Mouse (Mus musculus) adrenal gland, adult (tissue): ENCODE results near the gene Irf8.
"Not testable (repeated sequence)": the region's sequence is repeated elsewhere in the genome, so short reads cannot be mapped to it uniquely, and the experiment has no call there.

Experiments used
- DNase-seq, 2 experiments: peaks; one replicate each; pipeline ENCODE4 v3.0.0; 2022 to 2023; ENCODE audit warnings: low spot score in 1 of 2; ENCODE audit not compliant: inconsistent age in 2 of 2

Gene Irf8

DNA sequence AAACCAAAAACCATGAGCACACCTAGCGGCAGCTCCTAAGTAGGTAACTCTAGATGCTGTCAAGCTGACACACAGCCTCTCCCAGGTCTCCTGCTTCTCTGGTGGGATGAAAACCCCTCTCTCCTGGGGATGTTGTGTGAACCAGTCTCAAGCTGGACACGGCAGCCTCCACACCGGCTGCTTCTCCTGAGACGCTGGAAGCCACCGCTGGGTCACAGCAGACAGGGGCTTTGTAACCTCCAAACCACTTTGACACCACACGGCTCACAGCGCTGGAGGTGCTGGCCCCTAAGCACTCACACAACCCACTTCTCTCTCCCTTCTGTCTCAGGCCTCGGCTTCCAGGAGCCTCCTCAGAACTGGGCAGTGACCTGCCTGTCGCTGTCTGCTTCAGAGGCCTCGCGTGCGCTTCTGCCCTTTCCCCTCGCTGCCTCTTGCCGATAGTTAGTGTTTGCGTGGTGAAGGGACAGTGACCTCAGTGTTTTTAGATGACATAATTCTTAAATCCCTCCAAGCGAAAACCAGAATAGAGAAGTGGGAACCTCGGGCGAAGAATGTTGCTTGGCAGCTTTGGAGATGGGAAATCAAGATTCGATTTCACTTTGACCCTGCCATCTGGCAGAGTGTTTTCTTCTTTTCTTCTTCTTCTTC lies 16.4 kb upstream of the Irf8 start:
- no peak for DNase-seq

DNA sequence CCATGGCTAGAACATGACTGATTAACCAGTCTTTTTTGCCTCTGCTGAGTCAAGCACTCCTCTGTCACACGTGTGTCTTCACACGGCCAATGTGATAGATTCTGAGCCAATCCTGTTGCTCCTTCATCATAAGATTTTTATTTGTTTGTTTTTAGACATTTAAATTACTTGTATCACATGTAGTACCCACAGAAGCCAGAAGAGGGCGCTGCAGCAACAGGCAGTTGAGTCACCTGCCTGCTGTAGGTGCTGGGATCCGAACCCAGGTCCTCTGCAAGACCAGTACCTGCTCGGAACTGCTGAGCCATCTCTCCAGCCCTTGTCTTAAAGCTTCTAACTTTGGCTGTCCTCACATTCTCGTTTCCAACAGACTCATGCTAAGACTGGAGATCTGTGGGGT lies 13.1 kb upstream of the Irf8 start:
- DNase-seq: no peak

DNA sequence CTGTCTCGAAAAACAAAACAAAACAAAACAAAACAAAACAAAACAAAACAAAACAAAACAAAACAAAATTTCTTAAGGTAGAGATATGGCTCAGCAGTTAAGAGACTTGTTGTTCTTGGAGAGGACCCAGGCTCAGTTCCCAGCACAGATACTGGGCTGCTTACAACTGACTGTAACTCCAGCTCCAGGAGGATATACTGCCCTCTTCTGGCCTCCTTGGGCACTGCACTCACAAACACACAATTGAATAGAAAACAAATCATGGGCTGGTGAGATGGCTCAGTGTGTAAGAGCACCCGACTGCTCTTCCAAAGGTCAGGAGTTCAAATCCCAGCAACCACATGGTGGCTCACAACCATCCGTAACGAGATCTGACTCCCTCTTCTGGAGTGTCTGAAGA lies 12.1 kb upstream of the Irf8 start:
- not testable (repeated sequence) for DNase-seq

DNA sequence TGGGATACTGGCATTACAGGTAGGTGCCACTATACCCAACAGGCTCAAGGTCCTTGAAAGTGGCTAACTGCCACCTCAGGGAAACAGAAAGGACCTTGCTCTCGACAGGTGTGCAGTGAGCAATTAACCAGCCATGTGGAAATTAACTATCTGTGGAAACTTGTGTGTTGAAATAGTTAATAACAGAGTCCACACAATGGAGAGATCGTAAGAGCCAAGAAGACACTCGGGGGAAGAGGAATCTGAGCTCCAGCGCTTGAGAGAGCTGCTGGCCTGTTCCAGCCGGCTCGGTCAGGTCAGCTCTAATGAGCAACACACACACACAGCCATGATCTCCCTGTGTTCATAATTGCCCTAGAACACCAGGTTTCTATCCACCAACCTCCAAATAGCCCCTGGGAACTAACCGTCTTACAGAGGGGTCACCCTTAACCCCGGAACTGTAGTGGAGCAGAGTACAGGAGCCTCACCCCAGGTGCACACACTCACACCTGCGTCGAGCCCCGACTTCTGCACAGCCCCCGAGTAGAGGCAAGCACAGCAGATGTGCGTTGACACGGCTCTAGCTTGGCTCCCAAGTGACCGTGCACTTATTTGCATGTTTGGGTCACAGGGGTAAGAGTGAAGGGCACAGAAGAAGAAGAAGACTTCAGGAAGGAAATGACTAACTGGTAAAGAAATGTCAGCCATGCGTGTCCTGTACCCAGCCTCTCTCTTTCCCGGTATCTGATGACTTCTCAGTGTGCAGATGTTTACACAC lies 11.2 kb upstream of the Irf8 start:
- DNase-seq: no peak

DNA sequence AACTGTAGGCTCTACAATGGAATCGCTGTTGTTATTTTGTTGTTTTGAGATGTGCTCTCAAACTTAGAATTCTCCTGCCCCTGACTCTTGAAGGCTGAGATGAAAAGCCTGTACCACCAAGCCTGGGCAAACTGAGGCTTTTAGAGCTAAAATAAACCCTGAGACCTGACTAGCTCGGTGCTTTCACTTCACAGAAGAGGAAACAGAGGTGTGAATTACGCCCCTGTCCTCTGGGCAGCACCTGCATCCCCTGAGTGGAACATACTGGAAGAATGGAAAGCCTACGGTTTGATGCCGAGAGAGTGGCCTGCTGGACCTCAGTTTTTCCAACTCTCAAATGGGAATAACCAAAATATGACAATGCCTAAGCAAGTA lies 10.6 kb upstream of the Irf8 start:
- DNase-seq: no peak

DNA sequence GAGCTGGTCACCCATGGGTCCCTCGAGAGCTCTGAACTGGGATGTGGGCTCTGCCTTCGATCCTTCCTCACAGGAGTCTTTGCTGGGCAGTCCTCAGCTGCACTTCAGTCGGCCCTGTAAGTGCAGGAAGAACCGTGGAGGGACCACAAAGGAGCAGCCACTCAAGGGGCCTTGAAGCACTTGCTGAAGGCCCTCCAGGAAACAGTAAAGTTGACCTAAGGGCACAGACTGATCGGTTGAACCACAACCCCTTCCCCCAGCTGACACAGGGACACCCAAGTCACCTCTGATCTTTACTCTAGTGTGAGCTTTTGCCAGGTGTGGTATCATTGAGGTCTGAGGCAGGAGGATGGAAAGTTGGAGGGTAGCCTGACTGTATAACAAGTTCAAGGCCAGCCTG lies 10.1 kb upstream of the Irf8 start:
- no peak for DNase-seq

DNA sequence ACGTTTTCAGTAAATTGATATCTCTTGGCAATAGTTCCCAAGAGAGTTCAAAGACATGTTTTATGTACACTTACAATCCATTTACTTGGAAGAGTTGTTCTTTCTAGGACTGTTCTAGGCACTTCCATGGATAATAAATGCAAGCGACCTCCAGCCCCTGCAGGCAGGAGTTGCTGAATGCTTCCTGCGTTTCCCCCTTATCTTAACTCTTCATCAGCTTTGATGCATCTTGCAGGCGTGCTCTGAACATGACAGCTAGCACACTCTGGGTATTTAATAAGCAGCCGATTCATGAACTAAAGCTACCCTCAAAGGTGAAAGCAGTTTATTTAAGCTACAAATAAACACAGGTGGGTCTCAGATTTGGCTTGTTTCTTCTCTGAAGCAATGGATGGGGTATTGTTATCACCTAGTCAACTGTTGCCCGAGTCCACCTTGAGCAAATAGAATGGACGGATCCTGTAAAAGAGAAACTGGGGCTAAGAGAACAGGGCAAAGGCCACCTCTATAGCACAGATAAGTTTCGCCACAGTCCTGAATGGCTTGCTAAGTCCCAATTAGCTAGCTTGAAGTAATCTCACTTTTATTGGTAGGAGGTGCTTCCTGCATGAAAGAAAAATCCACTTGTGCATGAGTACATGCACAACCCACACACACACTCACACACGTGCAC lies 7.5 kb upstream of the Irf8 start:
- no peak for DNase-seq

DNA sequence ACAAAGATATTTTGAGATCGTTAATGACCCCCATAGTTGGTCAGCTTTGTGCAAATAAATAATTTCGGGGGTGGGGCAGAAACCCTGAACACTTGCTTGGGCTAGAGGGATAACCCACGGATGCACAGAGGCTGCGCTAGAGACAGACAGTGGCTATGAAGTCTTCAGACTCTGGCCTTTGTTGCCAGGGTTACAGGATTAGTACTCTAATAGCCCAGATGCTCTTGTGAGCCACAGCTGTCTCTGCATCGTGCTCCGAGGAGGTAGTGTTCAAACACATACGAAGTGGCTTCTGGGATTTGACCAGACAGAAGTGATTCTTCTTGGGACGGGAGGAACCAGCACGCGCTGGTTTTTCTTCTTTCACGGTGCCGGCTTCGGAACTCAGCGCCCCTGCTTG lies 4.6 kb upstream of the Irf8 start:
- no peak for DNase-seq

DNA sequence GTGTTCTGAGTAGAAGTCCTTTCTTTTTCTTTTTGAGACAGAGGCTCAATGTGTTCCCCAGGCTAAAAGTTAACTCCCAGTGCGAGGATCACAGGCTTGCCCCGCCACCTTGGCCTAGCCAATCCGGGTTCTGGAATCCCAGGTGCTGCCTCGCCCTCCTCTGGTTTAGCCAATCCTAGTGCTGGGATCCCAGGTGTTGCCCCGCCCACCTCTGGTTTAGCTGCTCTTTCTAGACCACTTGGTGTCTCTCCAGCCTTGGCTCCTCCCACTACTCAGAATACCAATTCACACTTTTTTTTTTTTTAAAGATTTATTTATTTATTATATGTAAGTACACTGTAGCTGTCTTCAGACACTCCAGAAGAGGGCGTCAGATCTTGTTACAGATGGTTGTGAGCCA lies 4.1 kb upstream of the Irf8 start:
- DNase-seq: no peak

DNA sequence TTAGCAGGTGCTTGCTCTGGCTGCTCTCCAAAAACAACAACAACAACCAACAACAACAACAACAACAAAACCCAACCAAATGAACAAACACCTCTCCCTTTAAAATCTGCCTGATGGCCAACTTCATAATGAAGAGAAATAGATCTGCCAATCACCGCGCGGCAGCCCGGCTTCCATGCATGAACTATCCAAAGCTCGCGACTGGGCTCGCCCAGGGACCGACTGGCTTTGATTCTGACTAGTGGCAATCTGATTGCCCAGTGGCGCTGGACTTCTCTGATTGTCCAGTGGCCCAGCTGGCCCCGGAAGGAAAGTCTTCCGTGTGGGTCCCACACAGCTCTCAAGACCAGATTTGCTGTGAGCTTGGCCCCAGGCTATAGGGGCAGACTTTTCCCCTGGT lies 328 bp downstream of the Irf8 start:
- peak in 1 of 2 experiments; percentile 49 for DNase-seq

DNA sequence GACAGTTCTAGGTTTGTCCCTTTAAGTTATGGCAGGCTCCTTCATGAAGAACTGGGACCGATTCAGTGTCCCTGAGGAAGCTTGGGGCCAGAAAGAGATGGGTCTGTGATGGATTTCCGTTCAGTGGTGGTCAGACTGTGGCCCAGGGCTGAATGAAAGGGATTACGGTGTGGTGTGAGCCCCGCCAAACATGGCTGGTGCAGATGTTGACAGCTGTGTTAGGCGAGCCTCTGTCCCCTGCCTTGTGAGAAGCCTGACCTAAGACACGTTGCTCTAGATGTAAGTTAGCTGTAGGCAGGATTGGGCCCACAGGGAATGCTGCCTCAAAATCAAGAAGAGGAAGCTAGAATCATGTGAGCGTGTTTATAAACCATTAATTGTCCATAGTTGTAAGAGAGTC lies 1.0 kb downstream of the Irf8 start:
- DNase-seq: peak in 1 of 2 experiments; percentile 46

DNA sequence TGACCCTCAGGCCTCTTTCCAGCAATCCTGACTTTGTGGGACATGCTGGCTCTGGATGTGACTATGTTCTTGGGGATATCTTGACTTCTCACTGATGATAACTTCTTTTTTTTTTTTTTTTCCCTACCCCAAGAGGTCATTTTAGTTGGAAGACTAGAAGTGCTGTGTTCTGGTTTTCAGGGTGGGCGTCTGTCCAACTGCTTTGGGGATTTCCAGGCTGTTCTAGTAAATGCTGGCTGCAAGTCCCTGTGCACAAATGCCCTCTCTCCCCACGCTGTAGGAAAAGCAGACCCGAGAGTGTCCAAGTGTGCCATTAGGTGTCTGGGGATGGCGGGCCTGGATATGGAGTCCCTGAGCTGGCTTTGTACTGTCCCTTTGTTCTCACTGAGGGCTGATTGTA lies 2.6 kb downstream of the Irf8 start:
- DNase-seq: no peak

DNA sequence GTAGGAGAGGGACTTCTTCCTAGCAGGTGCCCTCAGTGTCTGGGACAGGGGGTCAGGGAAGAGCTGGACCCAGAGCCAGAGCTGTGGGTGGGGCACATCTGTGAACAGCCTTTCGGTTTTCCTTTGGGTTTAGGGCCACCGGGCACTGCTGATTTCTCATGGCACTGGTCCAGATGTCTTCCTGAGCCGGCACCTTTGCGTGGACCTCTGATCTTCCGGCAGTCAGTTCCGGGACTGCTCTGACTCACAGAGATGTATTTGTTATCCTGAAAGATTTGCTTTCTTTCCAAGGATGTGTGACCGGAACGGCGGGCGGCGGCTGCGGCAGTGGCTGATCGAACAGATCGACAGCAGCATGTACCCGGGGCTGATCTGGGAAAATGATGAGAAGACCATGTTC lies 3.4 kb downstream of the Irf8 start:
- DNase-seq: peak; percentile 62 to 83

DNA sequence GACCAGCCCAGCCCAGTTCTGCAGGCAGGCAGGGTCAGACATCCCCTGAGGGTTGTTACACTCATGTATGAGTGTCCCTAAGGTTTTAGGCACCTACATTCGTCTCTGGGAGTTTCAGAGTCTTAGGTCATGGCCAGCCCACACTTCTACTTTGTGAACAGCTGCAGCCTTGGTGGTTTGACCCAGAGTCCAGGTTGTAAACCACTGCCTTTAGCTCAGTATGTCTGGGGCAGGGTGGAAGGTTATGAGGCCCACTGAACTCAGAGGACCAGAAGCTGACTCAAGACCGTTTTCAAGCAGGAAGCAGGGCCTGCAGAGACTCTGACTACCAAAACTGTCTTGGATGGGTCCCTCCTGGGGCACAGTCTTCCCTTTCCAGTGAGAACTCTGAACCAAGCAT lies 4.4 kb downstream of the Irf8 start:
- peak in 1 of 2 experiments; percentile 56 for DNase-seq

DNA sequence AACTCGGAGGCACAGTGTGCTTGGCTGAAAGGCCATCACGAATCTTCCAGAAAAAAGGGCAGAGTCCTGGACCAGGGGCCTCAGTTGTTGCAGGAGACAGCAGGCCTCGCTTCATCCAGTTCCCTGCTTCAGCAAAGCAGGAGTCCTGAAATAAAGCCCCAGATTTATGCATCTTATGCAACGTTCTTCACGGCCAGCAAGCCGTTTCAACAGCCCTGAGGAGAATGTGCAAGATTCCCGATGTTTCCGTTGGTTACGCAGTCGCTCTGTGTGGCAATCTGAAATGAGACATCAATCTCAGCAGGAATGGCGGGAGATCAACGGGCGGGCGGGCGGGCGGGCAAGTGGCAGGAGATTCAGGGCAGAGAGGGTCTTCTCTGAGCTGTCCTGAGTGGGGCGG lies 4.8 kb downstream of the Irf8 start:
- peak in 1 of 2 experiments; percentile 77 for DNase-seq

DNA sequence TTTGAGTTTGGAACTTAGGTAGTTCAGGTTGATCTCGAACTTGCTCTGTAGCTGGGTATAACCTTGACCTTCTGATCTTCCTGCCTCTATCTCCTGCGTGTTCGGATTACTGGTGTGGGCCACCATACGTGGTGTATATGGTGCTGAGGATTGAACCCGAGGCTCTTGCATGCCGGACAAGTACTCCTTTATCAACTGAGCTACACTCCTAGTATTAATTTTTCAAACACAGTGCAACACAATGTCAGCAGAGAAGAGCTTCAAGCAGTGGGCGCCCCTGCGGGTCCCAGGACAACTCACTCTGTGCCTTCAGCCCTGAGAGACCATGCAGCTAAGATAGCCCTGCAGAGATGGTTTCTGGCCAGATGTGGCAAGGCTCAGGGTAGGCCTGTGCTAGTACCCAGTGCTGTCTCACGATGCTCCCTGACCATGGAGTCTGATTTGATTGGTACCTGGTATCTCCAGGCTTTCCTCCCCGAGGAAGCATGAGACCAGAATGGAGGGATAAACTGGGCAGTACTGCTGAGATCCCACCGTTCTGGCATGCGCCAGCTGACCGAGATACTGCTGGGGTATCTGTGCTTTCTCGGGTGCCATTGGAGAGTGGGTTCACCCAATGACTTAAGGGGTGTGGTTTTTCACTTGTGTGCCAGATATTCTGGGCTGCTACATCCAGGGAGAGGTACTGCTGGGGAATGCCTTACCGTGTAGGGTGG lies 5.8 kb downstream of the Irf8 start:
- peak in 1 of 2 experiments; percentile 25 for DNase-seq

DNA sequence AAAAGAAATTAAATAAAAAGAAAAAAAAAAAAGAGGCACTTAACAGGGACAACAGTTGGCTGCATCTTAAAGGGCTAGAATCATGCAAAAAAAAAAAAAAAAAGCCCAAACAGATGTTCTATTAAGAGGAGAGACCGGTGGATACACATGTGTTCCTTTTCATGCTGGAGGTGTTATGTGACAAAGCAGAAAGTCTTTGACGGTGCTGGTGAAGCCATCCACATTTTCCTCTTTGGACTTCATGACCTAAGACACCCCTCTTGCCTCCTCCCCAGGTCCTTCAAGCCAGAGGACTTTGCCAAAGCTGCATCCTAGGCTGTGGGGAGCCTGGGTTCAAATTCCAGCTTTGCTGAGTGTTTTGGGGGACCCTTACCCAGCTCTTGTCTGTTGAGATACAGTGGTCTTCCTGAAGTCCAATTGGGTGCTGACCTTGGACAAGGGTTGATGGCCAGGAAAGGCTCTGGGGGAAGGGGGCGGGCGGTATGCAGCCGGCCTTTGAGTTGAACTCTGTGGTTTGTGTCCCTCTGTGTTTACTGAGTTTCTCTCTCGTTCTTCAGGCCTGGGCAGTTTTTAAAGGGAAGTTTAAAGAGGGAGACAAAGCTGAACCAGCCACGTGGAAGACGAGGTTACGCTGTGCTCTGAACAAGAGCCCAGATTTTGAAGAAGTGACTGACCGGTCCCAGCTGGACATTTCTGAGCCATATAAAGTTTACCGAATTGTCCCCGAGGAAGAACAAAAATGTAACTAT lies 7.2 kb downstream of the Irf8 start:
- DNase-seq: peak in 1 of 2 experiments; percentile 48

DNA sequence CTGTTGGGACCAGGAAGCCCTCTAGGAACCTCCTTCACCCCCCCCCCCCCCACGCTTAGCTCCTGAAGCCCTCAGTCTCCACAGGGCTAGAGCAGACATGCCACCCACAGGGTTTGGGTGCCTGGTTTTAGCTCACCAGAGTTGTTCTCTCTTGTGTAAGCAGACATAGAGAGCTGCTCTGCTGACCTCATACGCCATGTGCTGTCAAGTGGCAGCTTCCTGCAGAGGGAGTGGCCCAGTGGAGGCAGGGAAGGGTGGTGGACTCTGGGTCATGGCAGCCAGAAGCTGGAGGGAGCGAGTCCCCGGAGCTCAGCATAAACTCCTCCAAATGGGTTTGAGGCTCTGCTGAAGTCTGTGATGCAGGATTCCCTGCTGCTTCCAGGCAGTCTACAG lies 7.7 kb downstream of the Irf8 start:
- DNase-seq: peak in 1 of 2 experiments; percentile 42

DNA sequence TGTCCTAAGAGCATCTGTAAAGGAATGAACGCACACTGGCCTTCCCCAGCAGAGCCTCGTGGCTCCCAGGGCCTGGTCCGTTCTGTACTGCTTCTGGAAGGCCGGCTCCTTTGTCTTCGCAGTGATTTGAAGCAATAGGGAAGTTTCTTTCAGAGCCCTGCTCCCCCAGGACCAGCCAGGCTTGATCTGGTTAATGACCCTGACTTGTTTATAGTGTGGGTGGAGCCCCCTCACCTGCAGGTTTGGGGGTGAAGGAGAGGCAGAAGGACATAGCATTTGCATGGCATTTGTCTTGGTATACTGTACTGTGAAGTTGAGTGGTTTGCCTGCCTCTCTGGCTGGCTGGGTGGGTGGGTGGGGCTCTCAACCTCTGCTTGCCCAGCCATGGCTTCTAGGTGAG lies 8.3 kb downstream of the Irf8 start:
- DNase-seq: no peak

DNA sequence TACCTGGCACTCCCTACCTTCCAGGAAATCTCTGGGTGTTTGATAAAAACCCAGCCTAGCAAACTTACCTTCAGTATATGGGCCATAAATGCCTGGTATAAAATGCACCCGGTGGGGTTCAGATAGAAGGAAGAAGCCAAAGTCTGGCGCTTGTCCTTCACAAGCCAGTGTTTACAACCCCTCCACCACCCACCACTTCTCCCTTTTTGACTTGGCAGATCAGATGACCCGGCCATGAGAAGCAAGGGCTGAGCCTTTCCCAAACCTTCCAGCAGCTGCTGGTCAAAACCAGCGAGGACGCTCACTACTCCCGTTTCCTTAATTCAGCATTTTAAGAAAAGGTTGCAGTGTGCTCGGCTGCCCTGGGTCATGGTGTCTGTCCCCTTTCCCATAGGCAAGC lies 9.1 kb downstream of the Irf8 start:
- DNase-seq: no peak
